Mouse (Mus musculus): ENCODE results near the gene Lce1d. TPM values are rescaled to one million over a fixed set of nuclear protein-coding genes. Genes with fewer than 3 reads are reported as not detected.
"Not testable (repeated sequence)": the region's sequence is repeated elsewhere in the genome, so short reads cannot be mapped to it uniquely, and the experiment has no call there.

Lce1d gene
- not detected in 2 replicates for polyA plus RNA-seq (2012; rRNA removed)

DNA sequence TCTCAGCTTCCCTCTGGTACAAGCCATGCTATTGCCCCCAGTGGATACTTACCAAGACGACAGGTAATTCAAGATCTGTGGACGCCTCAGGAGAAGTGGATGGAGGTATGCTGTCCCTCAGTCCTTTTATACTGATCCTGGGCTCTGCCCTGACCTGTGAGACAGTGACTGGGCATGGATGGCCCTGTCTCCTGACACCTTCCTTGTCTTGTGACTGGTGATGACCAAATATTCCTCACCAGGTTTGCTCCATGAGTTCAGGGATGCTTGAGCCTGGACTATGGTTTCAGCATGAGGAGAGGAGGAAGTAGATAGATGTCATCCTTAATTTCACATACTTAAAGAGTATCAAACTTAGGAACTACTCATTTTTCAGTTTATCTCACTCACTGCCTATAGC, at the start of gene Lce1d:
Gene Lce1d (minus strand): TSS at position 101 of the 400 bp plus-strand sequence.
- H3K4me3 ChIP-seq (ENCODE audit: insufficient read depth, low read length): no peak within 1 kb of the TSS
- H3K4me1 ChIP-seq (ENCODE audit: control insufficient read depth, insufficient read depth, low read length): no peaks in the 10 kb centered on the region
- TF ChIP-seq CTCF (IDR thresholded peaks at IDR 0.05; ENCODE audit: extremely low read depth, insufficient read depth, low read length) (no peak), POLR2A (IDR thresholded peaks at IDR 0.05; ENCODE audit: extremely low read depth, insufficient read depth, low read length) (no peak)
- H3K27ac ChIP-seq (ENCODE audit: insufficient read depth, low read length): no peak within 1 kb of the TSS

- no peak overlapping the region for H3K27ac ChIP-seq (ENCODE audit: insufficient read depth, low read length)
- no peak overlapping the region for H3K4me3 ChIP-seq (ENCODE audit: insufficient read depth, low read length)
- H3K4me1 ChIP-seq (ENCODE audit: control insufficient read depth, insufficient read depth, low read length): no peaks in the 10 kb centered on the region
- TF ChIP-seq CTCF (IDR thresholded peaks at IDR 0.05; ENCODE audit: extremely low read depth, insufficient read depth, low read length) (no peak), POLR2A (IDR thresholded peaks at IDR 0.05; ENCODE audit: extremely low read depth, insufficient read depth, low read length) (no peak)
These were observed 35.6 kb upstream of the Lce1d start for GRCm38 (mm10) chr3:92722631-92723030.

GRCm38 (mm10) chr3:92720250-92720649, 33.2 kb upstream of the Lce1d start, which contains the start of gene Lce1f:
TSS of gene Lce1f (minus strand) at chr3:92720350.
- H3K4me3 ChIP-seq (ENCODE audit: insufficient read depth, low read length): no peak within 1 kb of the TSS
- TF ChIP-seq CTCF (IDR thresholded peaks at IDR 0.05; ENCODE audit: extremely low read depth, insufficient read depth, low read length): no peak
- no peak for TF ChIP-seq POLR2A (IDR thresholded peaks at IDR 0.05; ENCODE audit: extremely low read depth, insufficient read depth, low read length)
- no peak within 1 kb of the TSS for H3K27ac ChIP-seq (ENCODE audit: insufficient read depth, low read length)
- H3K4me1 ChIP-seq (ENCODE audit: control insufficient read depth, insufficient read depth, low read length): no peaks in the 10 kb centered on the region

- Histone ChIP-seq H3K27ac (ENCODE audit: insufficient read depth, low read length) (no peak overlapping the region), H3K4me1 (ENCODE audit: control insufficient read depth, insufficient read depth, low read length) (no peaks in the 10 kb centered on the region), H3K4me3 (ENCODE audit: insufficient read depth, low read length) (no peak overlapping the region)
- no peak for TF ChIP-seq CTCF (IDR thresholded peaks at IDR 0.05; ENCODE audit: extremely low read depth, insufficient read depth, low read length)
- TF ChIP-seq POLR2A (IDR thresholded peaks at IDR 0.05; ENCODE audit: extremely low read depth, insufficient read depth, low read length): no peak
These were observed 28.1 kb upstream of the Lce1d start for GRCm38 (mm10) chr3:92715122-92715521.

DNA sequence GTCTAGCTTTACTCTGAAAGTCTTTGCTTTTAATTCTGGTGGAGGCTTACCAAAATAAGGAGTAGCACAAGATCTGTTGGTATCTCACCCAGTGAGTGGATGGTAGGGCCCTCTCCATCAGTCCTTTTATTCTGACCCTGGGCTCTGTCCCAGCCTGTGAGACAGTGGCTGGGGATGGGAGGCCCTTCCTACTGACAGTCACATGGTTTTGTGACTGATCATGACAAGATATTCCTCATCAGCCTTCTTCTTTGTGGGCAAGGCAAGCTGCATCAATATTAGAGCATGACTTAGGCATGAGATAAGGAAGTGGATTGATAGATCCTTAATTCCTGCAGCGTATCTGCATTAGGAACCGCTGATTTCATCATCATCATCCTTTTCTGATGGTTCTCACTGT, 22.0 kb upstream of the Lce1d start, which contains the start of gene Lce1e:
Gene Lce1e (minus strand): TSS at position 101 of the 400 bp plus-strand sequence.
- H3K4me3 ChIP-seq (ENCODE audit: insufficient read depth, low read length): no peak within 1 kb of the TSS
- H3K27ac ChIP-seq (ENCODE audit: insufficient read depth, low read length): no peak within 1 kb of the TSS
- TF ChIP-seq POLR2A (IDR thresholded peaks at IDR 0.05; ENCODE audit: extremely low read depth, insufficient read depth, low read length): no peak
- TF ChIP-seq CTCF (IDR thresholded peaks at IDR 0.05; ENCODE audit: extremely low read depth, insufficient read depth, low read length): no peak
- no peaks in the 10 kb centered on the region for H3K4me1 ChIP-seq (ENCODE audit: control insufficient read depth, insufficient read depth, low read length)

DNA sequence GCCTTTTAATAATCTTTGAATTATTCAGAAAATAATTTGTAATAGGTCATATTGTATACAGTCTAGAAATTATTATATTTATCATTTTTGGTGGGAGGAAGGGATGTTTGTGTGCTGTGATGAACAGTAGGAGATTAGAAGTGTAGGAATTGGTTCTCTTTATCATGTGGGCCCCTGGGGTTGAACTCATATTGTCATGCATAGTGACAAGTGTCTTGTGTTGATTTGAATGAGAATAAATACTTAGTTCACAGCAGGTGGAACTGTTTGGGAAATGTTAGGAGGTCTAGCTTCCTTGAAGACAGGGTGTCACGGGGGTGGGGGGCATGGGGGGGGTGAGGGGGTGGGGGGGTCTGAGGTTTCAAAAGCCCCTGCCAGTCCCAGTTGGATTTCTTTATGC, 7.6 kb upstream of the Lce1d start:
- H3K4me1 ChIP-seq (ENCODE audit: control insufficient read depth, insufficient read depth, low read length): no peaks in the 10 kb centered on the region
- TF ChIP-seq CTCF (IDR thresholded peaks at IDR 0.05; ENCODE audit: extremely low read depth, insufficient read depth, low read length) (no peak), POLR2A (IDR thresholded peaks at IDR 0.05; ENCODE audit: extremely low read depth, insufficient read depth, low read length) (no peak)

GRCm38 (mm10) chr3:92691688-92692087, 4.7 kb upstream of the Lce1d start:
- Histone ChIP-seq H3K4me1 (ENCODE audit: control insufficient read depth, insufficient read depth, low read length) (no peaks in the 10 kb centered on the region), H3K27ac (ENCODE audit: insufficient read depth, low read length) (no peak overlapping the region), H3K4me3 (ENCODE audit: insufficient read depth, low read length) (no peak overlapping the region)
- no peak for TF ChIP-seq POLR2A (IDR thresholded peaks at IDR 0.05; ENCODE audit: extremely low read depth, insufficient read depth, low read length)
- no peak for TF ChIP-seq CTCF (IDR thresholded peaks at IDR 0.05; ENCODE audit: extremely low read depth, insufficient read depth, low read length)

More for the DNA sequence above, 7.6 kb upstream of the Lce1d start:
- H3K27ac ChIP-seq (ENCODE audit: insufficient read depth, low read length): no peak overlapping the region
- no peak overlapping the region for H3K4me3 ChIP-seq (ENCODE audit: insufficient read depth, low read length)

GRCm38 (mm10) chr3:92689154-92689553, 2.1 kb upstream of the Lce1d start:
- H3K27ac ChIP-seq (ENCODE audit: insufficient read depth, low read length); H3K4me3 ChIP-seq (ENCODE audit: insufficient read depth, low read length); H3K4me1 ChIP-seq (ENCODE audit: control insufficient read depth, insufficient read depth, low read length): not testable (repeated sequence)

DNA sequence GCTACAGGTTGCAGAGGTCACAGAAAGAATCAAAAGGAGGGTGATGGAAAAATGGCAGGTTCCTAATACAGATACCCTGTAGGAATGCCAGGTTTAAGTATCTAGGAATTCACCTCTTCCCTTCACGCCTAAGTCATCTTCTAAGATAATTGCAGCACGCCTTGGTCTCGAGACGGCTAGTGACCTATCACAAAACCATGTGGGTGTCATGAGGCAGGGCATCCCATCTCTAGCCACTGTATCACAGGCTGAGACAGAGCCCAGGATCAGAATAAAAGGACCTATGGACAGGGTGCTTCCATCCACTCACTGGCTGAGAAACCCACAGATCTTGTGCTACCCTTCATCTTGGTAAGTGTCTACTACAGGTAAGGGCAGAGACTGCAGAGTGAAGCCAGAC, 8.1 kb downstream of the Lce1d start, which contains the start of gene Lce1c:
Gene Lce1c (plus strand): TSS at position 301 of the 400 bp plus-strand sequence.
- Histone ChIP-seq H3K27ac (ENCODE audit: insufficient read depth, low read length) (no peak within 1 kb of the TSS), H3K4me1 (ENCODE audit: control insufficient read depth, insufficient read depth, low read length) (no peaks in the 10 kb centered on the region), H3K4me3 (ENCODE audit: insufficient read depth, low read length) (no peak within 1 kb of the TSS)
- no peak for TF ChIP-seq POLR2A (IDR thresholded peaks at IDR 0.05; ENCODE audit: extremely low read depth, insufficient read depth, low read length)
- no peak for TF ChIP-seq CTCF (IDR thresholded peaks at IDR 0.05; ENCODE audit: extremely low read depth, insufficient read depth, low read length)

DNA sequence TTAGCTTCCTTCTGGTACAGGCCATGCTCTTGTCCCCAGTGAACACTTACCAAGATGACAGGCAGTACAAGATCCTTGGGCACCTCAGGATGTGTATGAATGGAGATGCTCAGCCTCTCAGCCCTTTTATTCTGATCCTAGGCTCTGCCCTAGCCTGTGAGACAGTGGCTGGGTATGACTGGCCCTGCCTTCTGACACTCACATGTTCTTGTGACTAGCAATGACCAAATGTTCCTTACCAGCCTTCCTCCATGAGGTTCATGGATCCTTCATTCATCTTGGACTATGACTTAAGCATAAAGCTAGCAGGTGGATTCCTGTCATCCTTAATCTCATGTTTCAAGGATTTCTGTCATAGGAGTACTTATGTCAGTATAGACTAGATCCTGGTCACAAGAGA, 16.8 kb downstream of the Lce1d start, which contains the start of gene Lce1a2:
Gene Lce1a2 (minus strand): TSS at position 101 of the 400 bp plus-strand sequence.
- H3K4me1 ChIP-seq (ENCODE audit: control insufficient read depth, insufficient read depth, low read length): no peaks in the 10 kb centered on the region
- TF ChIP-seq CTCF (IDR thresholded peaks at IDR 0.05; ENCODE audit: extremely low read depth, insufficient read depth, low read length) (no peak), POLR2A (IDR thresholded peaks at IDR 0.05; ENCODE audit: extremely low read depth, insufficient read depth, low read length) (no peak)
- H3K4me3 ChIP-seq (ENCODE audit: insufficient read depth, low read length): no peak within 1 kb of the TSS
- no peak within 1 kb of the TSS for H3K27ac ChIP-seq (ENCODE audit: insufficient read depth, low read length)

Measured in cortical plate, adult 2 months (tissue).